Mouse (Mus musculus): Measurements from ENCODE around the gene Defb21.

- TF ChIP-seq CTCF (IDR thresholded peaks at IDR 0.05; ENCODE audit: low read depth, low read length) (peak; percentile 63), POLR2A (IDR thresholded peaks at IDR 0.05; ENCODE audit: insufficient read depth, low read length) (no peak), EP300 (IDR thresholded peaks at IDR 0.05; ENCODE audit: insufficient read depth, low read depth, low read length) (no peak)
Observed at GRCm38 (mm10) chr2:152615563-152615962, 43.0 kb downstream of the Defb21 start.

Data from ES-Bruce4 (cell line).